Mouse (Mus musculus): ENCODE results near the gene Polr3h. TPM values are rescaled to one million over a fixed set of nuclear protein-coding genes. Genes with fewer than 3 reads are reported as not detected.
"Not testable (repeated sequence)": the region's sequence is repeated elsewhere in the genome, so short reads cannot be mapped to it uniquely, and the experiment has no call there.

Polr3h gene
- polyA plus RNA-seq, 1 experiment from 2014 or later: 63.9 TPM

- Histone ChIP-seq H3K9me3 (no peaks in the 10 kb centered on the region), H3K4me1 (no peaks in the 10 kb centered on the region), H3K27ac (no peak overlapping the region), H3K4me2 (no peak overlapping the region), H3K27me3 (no peaks in the 10 kb centered on the region), H3K4me3 (no peak overlapping the region), H3K9ac (no peak overlapping the region), H3K36me3 (peaks cover 89% of the 10 kb centered on the region)
- WGBS: 80% methylated on average over 5 of the region's 5 CpGs
- no peak for ATAC-seq (ENCODE audit: insufficient number of reproducible peaks, insufficient read depth, low FRiP score, low TSS enrichment, low read depth)
Measured at GRCm38 (mm10) chr15:81914668-81915067, 11.4 kb downstream of the Polr3h start.

GRCm38 (mm10) chr15:81912498-81912897 lies 13.5 kb downstream of the Polr3h start:
- Histone ChIP-seq H3K9ac (no peak overlapping the region), H3K9me3 (no peaks in the 10 kb centered on the region), H3K4me3 (no peak overlapping the region), H3K27me3 (no peaks in the 10 kb centered on the region), H3K27ac (no peak overlapping the region), H3K36me3 (peaks cover 95% of the 10 kb centered on the region), H3K4me2 (no peak overlapping the region), H3K4me1 (no peaks in the 10 kb centered on the region)
- WGBS: 76% methylated on average over 2 of the region's 2 CpGs
- ATAC-seq (ENCODE audit: insufficient number of reproducible peaks, insufficient read depth, low FRiP score, low TSS enrichment, low read depth): no peak

GRCm38 (mm10) chr15:81908767-81909166 lies 17.3 kb downstream of the Polr3h start:
- H3K36me3 ChIP-seq: peaks cover 96% of the 10 kb centered on the region
- not testable (repeated sequence) for H3K9ac ChIP-seq; H3K4me1 ChIP-seq; H3K4me3 ChIP-seq; H3K27ac ChIP-seq; H3K9me3 ChIP-seq; H3K27me3 ChIP-seq; H3K4me2 ChIP-seq; ATAC-seq (ENCODE audit: insufficient number of reproducible peaks, insufficient read depth, low FRiP score, low TSS enrichment, low read depth)
- WGBS: 92% methylated on average over 4 of the region's 4 CpGs

GRCm38 (mm10) chr15:81907953-81908352 lies 18.1 kb downstream of the Polr3h start:
- ATAC-seq (ENCODE audit: insufficient number of reproducible peaks, insufficient read depth, low FRiP score, low TSS enrichment, low read depth): no peak
- Histone ChIP-seq H3K36me3 (peaks cover 96% of the 10 kb centered on the region), H3K9me3 (no peaks in the 10 kb centered on the region), H3K9ac (no peak overlapping the region), H3K4me1 (no peaks in the 10 kb centered on the region), H3K4me2 (no peak overlapping the region), H3K27ac (no peak overlapping the region), H3K4me3 (no peak overlapping the region), H3K27me3 (no peaks in the 10 kb centered on the region)
- WGBS: 94% methylated on average over 8 of the region's 8 CpGs

GRCm38 (mm10) chr15:81904939-81905338 lies 21.1 kb downstream of the Polr3h start:
- Histone ChIP-seq H3K4me3 (no peak overlapping the region), H3K4me1 (no peaks in the 10 kb centered on the region), H3K9ac (no peak overlapping the region), H3K27ac (no peak overlapping the region), H3K27me3 (no peaks in the 10 kb centered on the region), H3K9me3 (no peaks in the 10 kb centered on the region), H3K4me2 (no peak overlapping the region), H3K36me3 (peaks cover 96% of the 10 kb centered on the region)
- WGBS: 34% methylated on average over 2 of the region's 2 CpGs
- no peak for ATAC-seq (ENCODE audit: insufficient number of reproducible peaks, insufficient read depth, low FRiP score, low TSS enrichment, low read depth)

GRCm38 (mm10) chr15:81898751-81899150 lies 27.3 kb downstream of the Polr3h start:
- peaks cover 90% of the 10 kb centered on the region for H3K36me3 ChIP-seq
- H3K27me3 ChIP-seq: no peaks in the 10 kb centered on the region
- H3K9me3 ChIP-seq: no peaks in the 10 kb centered on the region
- WGBS: 93% methylated on average over 2 of the region's 2 CpGs
- H3K9ac ChIP-seq: no peak overlapping the region
- no peak overlapping the region for H3K4me3 ChIP-seq
- no peak for ATAC-seq (ENCODE audit: insufficient number of reproducible peaks, insufficient read depth, low FRiP score, low TSS enrichment, low read depth)
- H3K4me1 ChIP-seq: no peaks in the 10 kb centered on the region
- no peak overlapping the region for H3K4me2 ChIP-seq
- H3K27ac ChIP-seq: no peak overlapping the region

GRCm38 (mm10) chr15:81897607-81898285 lies 28.3 kb downstream of the Polr3h start:
- H3K4me1 ChIP-seq: no peaks in the 10 kb centered on the region
- H3K36me3 ChIP-seq: peaks cover 87% of the 10 kb centered on the region
- ATAC-seq (ENCODE audit: insufficient number of reproducible peaks, insufficient read depth, low FRiP score, low TSS enrichment, low read depth): no peak
- H3K4me2 ChIP-seq: no peak overlapping the region
- H3K27ac ChIP-seq: no peak overlapping the region
- WGBS: 91% methylated on average over 5 of the region's 5 CpGs
- H3K4me3 ChIP-seq: no peak overlapping the region
- H3K9ac ChIP-seq: no peak overlapping the region
- H3K9me3 ChIP-seq: no peaks in the 10 kb centered on the region
- no peaks in the 10 kb centered on the region for H3K27me3 ChIP-seq

GRCm38 (mm10) chr15:81896407-81896806 lies 29.6 kb downstream of the Polr3h start:
- Histone ChIP-seq H3K4me1 (no peaks in the 10 kb centered on the region), H3K27ac (no peak overlapping the region), H3K27me3 (no peaks in the 10 kb centered on the region), H3K9me3 (no peaks in the 10 kb centered on the region), H3K9ac (peak overlapping the region; percentile 36; the same call in 1 of the 2 replicates), H3K4me3 (no peak overlapping the region), H3K4me2 (no peak overlapping the region), H3K36me3 (peaks cover 85% of the 10 kb centered on the region)
- WGBS: 87% methylated on average over 2 of the region's 2 CpGs
- no peak for ATAC-seq (ENCODE audit: insufficient number of reproducible peaks, insufficient read depth, low FRiP score, low TSS enrichment, low read depth)

GRCm38 (mm10) chr15:81894002-81894401 lies 32.0 kb downstream of the Polr3h start:
- 89% methylated on average over 1 of the region's 1 CpGs for WGBS
- no peaks in the 10 kb centered on the region for H3K27me3 ChIP-seq
- no peak for ATAC-seq (ENCODE audit: insufficient number of reproducible peaks, insufficient read depth, low FRiP score, low TSS enrichment, low read depth)
- no peak overlapping the region for H3K27ac ChIP-seq
- H3K4me1 ChIP-seq: no peaks in the 10 kb centered on the region
- H3K9me3 ChIP-seq: no peaks in the 10 kb centered on the region
- no peak overlapping the region for H3K9ac ChIP-seq
- no peak overlapping the region for H3K4me3 ChIP-seq
- H3K36me3 ChIP-seq: peaks cover 88% of the 10 kb centered on the region
- H3K4me2 ChIP-seq: no peak overlapping the region

- H3K27me3 ChIP-seq: no peaks in the 10 kb centered on the region
- H3K4me1 ChIP-seq: no peaks in the 10 kb centered on the region
- H3K4me3 ChIP-seq: no peak overlapping the region
- H3K4me2 ChIP-seq: no peak overlapping the region
- no peak for ATAC-seq (ENCODE audit: insufficient number of reproducible peaks, insufficient read depth, low FRiP score, low TSS enrichment, low read depth)
- no peak overlapping the region for H3K27ac ChIP-seq
- peaks cover 87% of the 10 kb centered on the region for H3K36me3 ChIP-seq
- H3K9me3 ChIP-seq: no peaks in the 10 kb centered on the region
- WGBS: 93% methylated on average over 8 of the region's 8 CpGs
- H3K9ac ChIP-seq: no peak overlapping the region
Measured at GRCm38 (mm10) chr15:81891822-81892580, 34.0 kb downstream of the Polr3h start.

GRCm38 (mm10) chr15:81891140-81891802 lies 34.8 kb downstream of the Polr3h start:
- Histone ChIP-seq H3K4me3 (no peak overlapping the region), H3K27me3 (no peaks in the 10 kb centered on the region), H3K4me2 (no peak overlapping the region), H3K27ac (no peak overlapping the region), H3K4me1 (no peaks in the 10 kb centered on the region), H3K9me3 (no peaks in the 10 kb centered on the region), H3K36me3 (peaks cover 80% of the 10 kb centered on the region), H3K9ac (no peak overlapping the region)
- no peak for ATAC-seq (ENCODE audit: insufficient number of reproducible peaks, insufficient read depth, low FRiP score, low TSS enrichment, low read depth)
- WGBS: 91% methylated on average over 7 of the region's 7 CpGs

- Histone ChIP-seq H3K9ac (no peak overlapping the region), H3K4me3 (no peak overlapping the region), H3K27ac (no peak overlapping the region), H3K27me3 (no peaks in the 10 kb centered on the region), H3K36me3 (peaks cover 62% of the 10 kb centered on the region), H3K4me1 (no peaks in the 10 kb centered on the region), H3K9me3 (no peaks in the 10 kb centered on the region), H3K4me2 (no peak overlapping the region)
- no peak for ATAC-seq (ENCODE audit: insufficient number of reproducible peaks, insufficient read depth, low FRiP score, low TSS enrichment, low read depth)
- 92% methylated on average over 7 of the region's 7 CpGs for WGBS
Measured at GRCm38 (mm10) chr15:81889175-81889574, 36.9 kb downstream of the Polr3h start.
